Mouse (Mus musculus): ENCODE measurements at regions not wholly inside any gene's neighbourhood (a gene's known extent, or its start where the extent isn't known, plus 50 kb on each side); places are given as distances from the start of the nearest gene placed in this dataset.
A peak's percentile ranks its signal among the peaks of the same experiment; 100 is the strongest.

DNA sequence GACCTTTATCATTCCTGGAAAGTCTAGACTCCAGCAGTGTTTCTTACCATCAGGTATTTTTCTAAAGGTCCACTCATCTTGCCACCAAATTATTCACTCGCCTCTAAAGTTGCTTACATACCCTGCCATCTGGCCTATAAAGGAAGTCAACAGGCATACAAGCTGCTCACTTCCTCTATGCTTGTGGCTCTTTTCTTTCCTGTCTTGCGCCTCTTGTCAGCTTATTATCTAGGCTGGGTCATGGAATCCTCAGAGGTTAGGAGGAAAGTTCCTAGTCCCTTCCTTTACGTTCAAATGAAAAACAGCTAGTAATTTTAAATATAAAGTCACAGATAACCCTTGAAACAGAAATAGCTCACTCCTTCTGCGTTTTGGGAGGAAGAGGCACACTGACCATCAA is 97.9 kb downstream of the Lipi start:
- DNase-seq (ENCODE audit: low read depth): no peak

DNA sequence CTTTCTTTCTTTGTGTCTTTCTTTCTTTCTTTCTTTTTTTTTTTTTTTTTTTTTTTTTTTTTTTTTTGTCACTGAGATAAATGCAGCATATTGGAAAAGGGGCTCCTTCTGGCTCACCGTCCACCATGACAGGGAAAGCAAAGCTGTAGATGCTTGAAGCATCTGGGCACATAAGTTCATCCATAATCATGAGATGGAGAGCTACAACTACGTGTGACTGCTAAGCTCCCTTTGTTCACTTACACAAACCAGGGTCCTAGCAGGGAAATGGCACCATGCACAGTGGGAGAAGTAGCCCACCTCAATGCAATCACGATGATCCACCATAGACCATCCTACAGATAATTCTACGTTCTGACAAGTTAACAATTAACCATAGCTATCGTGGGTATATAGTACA is 102.0 kb downstream of the Lipi start:
- no peak for DNase-seq (ENCODE audit: low read depth)

- DNase-seq (ENCODE audit: low read depth): no peak
Measured at GRCm38 (mm10) chr16:75465420-75465975, 120.4 kb downstream of the Lipi start.

- DNase-seq (ENCODE audit: low read depth): no peak
Measured at GRCm38 (mm10) chr16:75462136-75462535, 123.7 kb downstream of the Lipi start.

DNA sequence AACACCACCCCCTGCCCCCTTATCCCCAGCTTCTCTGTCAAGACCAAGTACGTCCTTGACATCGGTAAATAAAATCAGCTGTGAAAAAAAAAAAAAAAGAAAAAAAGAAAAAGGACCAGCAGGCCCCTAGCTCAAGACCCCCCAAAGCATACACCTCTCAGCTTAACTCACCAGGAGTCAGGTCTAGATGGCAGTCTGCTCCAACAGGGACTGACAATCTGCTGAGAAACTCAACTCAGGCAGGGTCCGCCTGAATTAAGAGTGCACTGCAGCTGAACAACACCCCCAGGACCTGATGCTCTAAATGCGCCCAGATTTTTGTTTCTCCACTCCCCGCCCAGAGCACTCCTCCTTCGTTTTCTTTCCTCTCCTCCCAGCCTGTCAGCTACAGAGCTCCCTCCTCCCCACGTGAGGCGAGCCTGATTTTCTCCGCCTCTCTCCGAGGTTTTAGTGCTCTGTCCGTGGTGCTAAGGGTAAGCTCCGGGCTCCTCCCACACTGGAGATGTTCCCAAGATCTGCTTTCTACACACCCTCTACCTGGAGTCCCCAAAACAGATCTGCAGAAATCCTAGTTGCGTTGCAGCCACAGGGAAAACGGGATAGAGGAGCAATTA is 138.9 kb downstream of the Lipi start:
- DNase-seq (ENCODE audit: low read depth): no peak

DNA sequence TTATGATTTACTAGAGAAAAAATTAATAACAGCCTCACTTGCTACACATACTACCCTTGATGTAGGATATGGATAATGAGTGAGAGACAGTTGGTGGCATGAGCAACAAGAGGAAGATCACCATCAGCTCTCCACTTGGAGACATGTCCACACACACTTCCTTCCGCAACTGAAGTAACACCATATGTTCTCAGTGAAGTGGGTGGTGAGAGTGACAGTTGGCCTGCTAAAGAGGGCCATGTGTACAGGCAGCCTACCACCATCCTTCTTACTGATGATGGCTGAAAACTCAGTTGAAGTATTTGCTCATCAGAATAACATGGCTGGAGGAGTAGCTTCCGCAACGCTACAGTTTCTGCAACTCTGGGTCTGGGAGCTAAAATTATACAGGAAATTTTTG is 146.6 kb downstream of the Lipi start:
- no peak for DNase-seq (ENCODE audit: low read depth)

GRCm38 (mm10) chr16:75433227-75433626 is 152.6 kb downstream of the Lipi start:
- DNase-seq (ENCODE audit: low read depth): no peak

- no peak for DNase-seq (ENCODE audit: low read depth)
Measured at GRCm38 (mm10) chr16:75384526-75385222, 201.2 kb downstream of the Lipi start.

- DNase-seq (ENCODE audit: low read depth): no peak
Measured at GRCm38 (mm10) chr16:75381191-75381590, 204.7 kb downstream of the Lipi start.

DNA sequence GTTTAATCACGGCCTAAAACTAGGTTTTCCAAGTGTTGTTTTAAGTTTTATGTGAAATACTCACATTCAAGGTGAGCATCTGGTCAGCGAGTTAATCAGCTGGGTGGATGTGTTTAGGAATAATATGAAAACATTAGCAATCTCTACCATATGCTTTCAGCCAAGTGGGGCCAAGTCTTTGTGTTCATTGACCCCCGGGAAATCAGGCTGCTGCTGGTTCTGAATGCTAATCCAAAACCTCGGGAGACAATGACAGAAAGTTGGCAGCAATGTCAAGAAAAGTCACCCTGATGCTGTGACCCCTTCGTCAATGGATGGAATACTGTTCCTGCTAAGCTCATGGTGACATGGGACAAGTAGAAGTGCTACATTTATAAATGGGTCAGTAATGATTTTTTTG is 216.2 kb downstream of the Lipi start:
- DNase-seq (ENCODE audit: low read depth): no peak

DNA sequence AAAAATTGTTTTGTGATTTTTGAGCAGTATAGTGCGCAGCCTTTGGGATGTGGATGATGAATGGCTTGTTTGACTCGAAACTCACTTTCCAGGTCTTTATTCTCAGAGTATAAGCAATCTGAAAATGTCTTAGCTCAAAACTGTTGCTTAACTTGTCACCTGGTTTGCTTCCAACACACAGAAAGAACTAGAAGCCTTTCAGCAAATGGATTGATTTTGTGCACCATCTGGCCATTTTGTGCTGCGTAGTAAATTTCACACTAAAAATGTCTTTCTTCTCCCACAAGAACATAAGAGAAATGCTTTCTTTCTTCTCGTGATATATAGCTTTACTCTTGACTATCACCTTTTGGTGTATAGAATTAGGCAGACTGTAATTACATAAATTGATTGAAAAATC is 219.1 kb downstream of the Lipi start:
- DNase-seq (ENCODE audit: low read depth): no peak

DNA sequence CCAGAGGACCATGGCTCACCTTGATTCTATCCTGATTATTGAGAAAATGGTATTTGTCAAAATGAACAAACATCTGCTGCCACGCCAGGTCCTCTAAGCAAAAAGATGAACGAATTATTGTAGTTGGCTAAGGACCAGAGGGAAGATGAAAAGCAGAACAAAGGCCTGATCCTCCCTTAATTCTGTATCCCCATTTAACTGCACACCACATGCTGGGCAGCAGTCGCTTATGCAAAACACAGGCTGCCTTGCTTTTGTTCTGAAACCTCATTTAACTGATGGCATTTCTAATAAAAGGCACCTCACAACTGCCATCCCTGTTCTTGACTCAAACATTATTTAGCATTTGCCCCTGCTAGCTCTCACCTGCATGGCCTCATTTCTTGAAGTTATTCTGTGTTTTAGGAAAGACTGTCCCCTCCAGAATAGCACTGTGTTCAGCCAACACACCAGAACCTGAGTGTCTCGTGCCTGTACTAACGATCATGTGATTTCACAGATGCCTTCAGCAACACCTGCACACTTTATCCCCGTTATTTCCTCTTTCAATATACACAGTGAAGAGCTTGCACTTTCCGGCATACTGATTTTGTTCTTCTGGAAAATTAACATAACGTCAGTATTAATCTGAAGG is 220.4 kb downstream of the Lipi start:
- DNase-seq (ENCODE audit: low read depth): no peak

- DNase-seq (ENCODE audit: low read depth): no peak
Measured at GRCm38 (mm10) chr16:75362095-75362494, 223.8 kb downstream of the Lipi start.

DNA sequence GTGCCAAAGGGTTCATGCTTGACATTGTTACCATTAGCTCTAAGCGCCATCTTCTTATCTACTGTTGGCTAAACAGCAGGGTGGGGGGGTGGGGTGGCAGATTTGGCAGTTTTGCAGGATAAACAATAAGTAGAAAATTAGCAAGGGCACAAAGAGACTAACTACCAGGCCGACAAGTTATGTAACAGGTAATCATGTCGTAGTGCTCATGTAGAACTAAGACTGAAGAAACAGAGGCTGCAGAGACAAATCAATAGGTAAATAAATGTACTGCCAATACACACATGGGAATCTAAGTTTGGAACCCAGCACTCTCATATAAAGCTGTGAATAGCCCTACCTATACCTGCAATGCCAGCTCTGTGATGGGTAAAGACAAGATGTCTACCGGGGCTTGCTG is 225.1 kb downstream of the Lipi start:
- no peak for DNase-seq (ENCODE audit: low read depth)

- DNase-seq (ENCODE audit: low read depth): no peak
Measured at GRCm38 (mm10) chr16:75353394-75353793, 232.5 kb downstream of the Lipi start.

DNA sequence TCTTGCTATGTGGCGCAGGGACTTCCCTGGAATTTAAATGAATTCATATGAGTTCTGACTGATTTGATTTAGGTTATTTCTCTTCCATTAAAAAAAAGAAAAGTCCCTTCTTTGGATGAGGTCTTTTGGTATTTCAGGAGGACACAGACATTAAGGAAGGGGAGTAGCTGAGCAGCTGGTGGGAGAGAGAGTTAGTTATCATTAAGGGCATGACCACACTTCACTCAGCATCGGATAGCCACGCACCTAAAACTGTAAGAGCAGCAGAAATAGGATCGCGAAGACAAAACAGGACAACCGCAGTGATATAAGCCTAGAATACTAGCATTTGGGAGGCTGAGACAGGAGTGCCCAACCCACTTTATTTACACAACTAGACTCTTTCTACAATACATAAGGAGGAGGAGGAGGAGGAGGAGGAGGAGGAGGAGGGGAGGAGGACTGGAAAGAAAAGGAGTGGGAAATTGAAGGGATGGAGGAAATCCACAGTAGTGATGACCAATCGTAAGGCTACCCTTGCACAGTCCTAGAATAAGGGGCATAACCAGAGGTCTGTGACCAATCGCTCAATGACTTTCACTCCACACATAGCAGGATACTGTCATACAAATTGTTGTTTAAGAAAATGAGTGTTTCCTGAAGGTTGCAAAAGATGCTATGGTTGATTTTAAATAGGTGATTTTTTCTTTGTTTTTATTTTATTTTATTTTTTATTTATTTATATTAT is 241.5 kb downstream of the Lipi start:
- no peak for DNase-seq (ENCODE audit: low read depth)

DNA sequence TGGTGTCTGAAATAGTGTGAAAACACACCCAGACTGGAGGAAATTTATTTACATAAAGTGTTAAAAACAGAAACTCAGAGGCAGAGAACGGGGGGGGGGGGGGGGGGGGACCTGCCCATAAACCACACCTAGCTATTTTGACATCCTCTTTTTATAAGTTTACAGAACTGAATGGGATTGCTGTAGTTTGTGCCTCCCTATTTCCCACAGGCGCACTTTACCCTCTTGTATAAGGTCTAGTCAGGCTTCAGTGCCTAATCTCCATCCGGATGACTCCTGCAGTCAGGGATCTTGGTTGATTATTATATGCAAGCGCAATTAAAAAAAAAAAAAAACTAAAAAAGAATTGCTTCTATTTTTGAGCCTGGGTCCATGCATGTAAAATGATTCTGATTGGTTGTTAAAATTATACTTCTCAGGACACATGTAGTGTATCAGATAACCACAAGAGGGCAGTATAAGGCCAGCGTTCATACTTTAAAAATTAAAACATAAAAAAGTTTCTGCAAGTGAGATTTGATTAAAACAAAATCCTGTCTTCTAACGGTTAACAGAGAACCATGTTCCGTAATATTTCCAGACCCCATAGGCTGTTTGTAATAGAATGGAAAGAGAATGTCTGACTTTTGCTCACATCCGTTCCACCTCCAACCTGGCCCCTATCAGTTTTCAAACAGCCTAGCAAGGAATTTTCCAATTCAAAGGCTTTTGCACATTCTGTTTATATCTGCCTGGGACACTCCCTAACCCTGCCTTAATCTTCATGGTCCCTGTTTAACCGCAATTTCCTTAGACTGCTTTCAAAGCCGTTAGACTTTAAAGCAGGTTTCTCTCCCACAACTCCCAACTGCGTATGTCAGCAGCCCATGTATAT is 242.6 kb downstream of the Lipi start:
- DNase-seq (ENCODE audit: low read depth): peak; percentile 15

DNA sequence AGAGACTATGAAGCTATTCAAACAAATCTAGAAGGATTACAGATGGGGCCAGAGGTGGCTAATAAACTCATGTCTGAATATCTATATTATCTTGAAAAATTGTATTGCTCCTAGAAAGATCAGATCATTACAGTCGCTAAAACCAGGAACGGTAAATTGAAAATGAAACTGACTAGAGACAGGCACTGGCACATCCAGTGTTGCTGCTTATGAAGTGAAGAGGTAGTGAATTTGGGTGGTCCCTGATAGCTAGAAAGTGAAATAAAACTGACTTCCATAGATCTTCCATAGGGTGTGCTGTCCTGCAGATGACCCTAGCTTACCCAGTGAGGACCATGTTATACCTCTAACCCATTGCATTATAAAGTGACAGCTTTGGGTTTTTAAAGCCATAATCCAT is 251.6 kb downstream of the Lipi start:
- no peak for DNase-seq (ENCODE audit: low read depth)

DNA sequence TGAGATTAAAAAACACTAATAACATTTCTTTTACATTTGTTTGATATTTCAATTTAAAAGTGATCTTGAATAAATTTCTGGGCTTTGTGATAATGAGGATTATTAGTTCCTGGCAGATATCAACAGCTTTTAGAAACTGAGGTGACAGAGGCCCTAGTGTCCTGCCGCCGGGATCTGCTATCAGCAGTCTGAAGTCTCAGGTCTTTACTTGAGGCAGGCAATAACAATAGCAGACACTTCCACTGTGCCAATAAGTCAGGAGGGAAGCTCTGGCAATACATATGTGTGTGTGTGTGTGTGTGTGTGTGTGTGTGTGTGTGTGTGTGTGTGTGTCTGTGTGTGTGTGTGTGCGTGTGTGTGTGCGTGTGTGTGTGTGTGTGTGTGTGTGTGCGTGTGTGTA is 252.1 kb downstream of the Lipi start:
- DNase-seq (ENCODE audit: low read depth): no peak

DNA sequence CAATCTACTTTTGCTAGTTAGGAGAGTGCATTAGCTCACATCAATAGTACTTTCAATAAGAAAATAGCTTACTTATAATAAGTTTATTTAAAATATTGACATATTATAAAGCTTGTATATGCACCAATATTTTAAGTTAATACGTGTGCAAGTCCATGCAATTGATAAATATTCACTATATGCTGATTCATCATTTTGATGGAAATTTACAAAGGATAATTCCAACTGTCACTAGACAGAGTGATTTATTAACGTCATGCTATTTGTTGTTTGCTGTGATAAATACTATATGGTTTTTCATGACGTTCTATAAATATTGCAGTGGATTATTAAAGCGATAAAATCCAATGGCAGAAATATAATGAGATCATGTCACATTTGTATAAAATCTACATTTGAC is 253.0 kb downstream of the Lipi start:
- no peak for DNase-seq (ENCODE audit: low read depth)

DNA sequence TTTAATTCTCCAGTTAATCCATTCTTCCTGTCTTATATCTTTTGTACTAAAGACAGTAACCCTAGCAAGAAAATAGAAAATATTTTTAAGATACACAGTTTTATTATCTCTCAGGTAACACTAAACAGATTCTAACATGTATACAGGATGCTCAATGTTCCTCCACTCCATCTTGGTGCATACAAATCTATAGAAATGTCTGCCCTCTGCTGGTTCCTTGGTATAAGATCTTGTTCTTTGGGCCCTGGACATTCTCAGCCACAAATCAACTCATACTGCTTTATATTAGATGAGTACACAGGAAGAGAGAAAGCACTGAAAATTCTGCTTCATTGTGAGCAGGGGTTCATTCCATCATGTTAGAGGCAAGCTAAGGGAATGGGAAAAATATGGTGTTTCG is 260.6 kb downstream of the Lipi start:
- no peak for DNase-seq (ENCODE audit: low read depth)

DNA sequence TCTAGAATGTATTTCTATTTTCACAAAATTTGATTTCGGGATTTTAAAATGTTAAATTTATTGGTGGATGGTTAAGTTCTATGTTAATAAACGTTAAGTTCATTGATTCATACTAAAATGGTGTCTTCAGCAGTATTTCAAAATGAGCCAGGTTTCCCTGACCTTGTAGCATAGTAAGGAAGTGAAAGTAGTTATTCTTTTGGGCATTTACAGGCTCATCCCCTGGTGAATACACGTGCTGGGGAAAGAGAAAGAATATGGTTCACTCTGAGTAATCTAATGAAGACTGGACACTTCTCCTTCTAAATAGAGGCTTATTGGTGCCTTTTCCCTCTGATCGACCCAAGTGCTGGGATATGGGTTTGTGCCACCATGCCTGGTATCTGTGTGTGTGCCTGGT is 281.1 kb downstream of the Lipi start:
- no peak for DNase-seq (ENCODE audit: low read depth)
